Mouse (Mus musculus) kidney, embryonic 15.5 days (tissue): ENCODE results near the gene Trpm3. TPM values are rescaled to one million over a fixed set of nuclear protein-coding genes. Genes with fewer than 3 reads are reported as not detected.

ENCODE experiments used
- ATAC-seq: fragments of 200-750 bp; cut with Nextera tagmentation; replicated peaks from 2 replicates; pipeline ENCODE4 v1.8.0; 2017; ENCODE audit warnings: moderate TSS enrichment; ENCODE audit not compliant: low FRiP score
- H3K27ac ChIP-seq: fragments of 300-500 bp; sonication (generic); 2 replicates; pipeline ENCODE4 v1.5.1; 2015; ENCODE audit warnings: mild to moderate bottlenecking, inconsistent platforms
- H3K27me3 ChIP-seq: fragments of 300-500 bp; sonication (generic); 2 replicates; pipeline ENCODE4 v1.6.1; 2015; ENCODE audit warnings: inconsistent platforms
- H3K36me3 ChIP-seq: fragments of 300-500 bp; sonication (generic); 2 replicates; pipeline ENCODE4 v1.6.1; 2015; ENCODE audit warnings: inconsistent platforms
- H3K4me1 ChIP-seq: fragments of 300-500 bp; sonication (generic); 2 replicates; pipeline ENCODE4 v1.6.1; 2015; ENCODE audit warnings: inconsistent platforms
- H3K4me2 ChIP-seq: fragments of 300-500 bp; sonication (generic); 2 replicates; pipeline ENCODE4 v1.6.1; 2015; ENCODE audit warnings: moderate library complexity, mild to moderate bottlenecking, inconsistent platforms
- H3K4me3 ChIP-seq: fragments of 300-500 bp; sonication (generic); replicated peaks from 2 replicates; pipeline ENCODE4 v1.5.1; 2015; ENCODE audit warnings: mild to moderate bottlenecking, inconsistent platforms
- H3K9ac ChIP-seq: fragments of 300-500 bp; sonication (generic); 2 replicates; pipeline ENCODE4 v1.6.1; 2015; ENCODE audit warnings: mild to moderate bottlenecking, inconsistent platforms
- H3K9me3 ChIP-seq: fragments of 300-500 bp; sonication (generic); replicated peaks from 2 replicates; pipeline ENCODE4 v1.6.1; 2016; ENCODE audit warnings: inconsistent platforms
- WGBS: fragments of 180-500 bp; shearing (Covaris S2); methylation state at CpG from one replicate; pipeline ENCODE4 v1.1.7; 2015; ENCODE audit warnings: mixed read lengths; 5-methylcytosine and 5-hydroxymethylcytosine counted together
- polyA plus RNA-seq: library from polyadenylated mRNA; unstranded; fragments of >200 nt; fragmentation: Nextera tagmentation; extraction: Ambion mirVana; gene quantifications from 2 replicates; pipeline ENCODE4 v1.2.1, GENCODE M21; 2015

Trpm3 gene
- polyA plus RNA-seq, 1 experiment from 2014 or later = 3.5 TPM

GRCm38 (mm10) chr19:22730971-22731370 lies 592.1 kb downstream of the Trpm3 start:
- Histone ChIP-seq H3K4me1 (peaks cover 7% of the 10 kb centered on the region; the same call in 1 of the 2 replicates), H3K4me3 (no peak overlapping the region), H3K9me3 (no peaks in the 10 kb centered on the region), H3K27me3 (no peaks in the 10 kb centered on the region), H3K27ac (no peak overlapping the region), H3K4me2 (no peak overlapping the region), H3K9ac (no peak overlapping the region), H3K36me3 (no peaks in the 10 kb centered on the region)
- no peak for ATAC-seq

- Histone ChIP-seq H3K4me3 (no peak overlapping the region), H3K36me3 (no peaks in the 10 kb centered on the region), H3K9ac (no peak overlapping the region), H3K4me1 (0 out of 2 replicates have a peak, but pooled peaks cover 2% of the 10 kb centered on the region), H3K27ac (no peak overlapping the region), H3K27me3 (no peaks in the 10 kb centered on the region), H3K4me2 (no peak overlapping the region), H3K9me3 (no peaks in the 10 kb centered on the region)
- 37% methylated on average over 2 of the region's 2 CpGs for WGBS
- ATAC-seq = no peak
Observed at GRCm38 (mm10) chr19:22736870-22737269, 598.0 kb downstream of the Trpm3 start.

- H3K4me3 ChIP-seq = no peak overlapping the region
- no peaks in the 10 kb centered on the region for H3K36me3 ChIP-seq
- no peak overlapping the region for H3K4me2 ChIP-seq
- H3K27me3 ChIP-seq = no peaks in the 10 kb centered on the region
- no peak overlapping the region for H3K27ac ChIP-seq
- no peak overlapping the region for H3K9ac ChIP-seq
- WGBS = 84% methylated on average over 3 of the region's 3 CpGs
- H3K9me3 ChIP-seq = no peaks in the 10 kb centered on the region
- H3K4me1 ChIP-seq = no peaks in the 10 kb centered on the region
- ATAC-seq = no peak
Observed at GRCm38 (mm10) chr19:22739240-22739639, 600.4 kb downstream of the Trpm3 start.

GRCm38 (mm10) chr19:22753311-22753809 lies 614.5 kb downstream of the Trpm3 start:
- 46% methylated on average over 13 of the region's 13 CpGs for WGBS
- no peak overlapping the region for H3K4me2 ChIP-seq
- no peak overlapping the region for H3K9ac ChIP-seq
- no peak overlapping the region for H3K4me3 ChIP-seq
- no peaks in the 10 kb centered on the region for H3K27me3 ChIP-seq
- no peak; the same call in 1 of the 2 replicates for ATAC-seq
- H3K9me3 ChIP-seq = no peaks in the 10 kb centered on the region
- H3K4me1 ChIP-seq = no peaks in the 10 kb centered on the region
- H3K36me3 ChIP-seq = no peaks in the 10 kb centered on the region
- H3K27ac ChIP-seq = no peak overlapping the region

GRCm38 (mm10) chr19:22754071-22754470 lies 615.2 kb downstream of the Trpm3 start:
- Histone ChIP-seq H3K9ac (no peak overlapping the region), H3K36me3 (no peaks in the 10 kb centered on the region), H3K27ac (no peak overlapping the region), H3K27me3 (no peaks in the 10 kb centered on the region), H3K4me3 (no peak overlapping the region), H3K9me3 (no peaks in the 10 kb centered on the region), H3K4me2 (no peak overlapping the region), H3K4me1 (no peaks in the 10 kb centered on the region)
- ATAC-seq = no peak
- WGBS = 91% methylated on average over 10 of the region's 10 CpGs

GRCm38 (mm10) chr19:22754498-22754897 lies 615.7 kb downstream of the Trpm3 start:
- Histone ChIP-seq H3K9me3 (no peaks in the 10 kb centered on the region), H3K36me3 (no peaks in the 10 kb centered on the region), H3K27me3 (no peaks in the 10 kb centered on the region), H3K9ac (no peak overlapping the region), H3K4me1 (no peaks in the 10 kb centered on the region), H3K27ac (no peak overlapping the region), H3K4me3 (no peak overlapping the region), H3K4me2 (no peak overlapping the region)
- WGBS = 75% methylated on average over 8 of the region's 8 CpGs
- no peak for ATAC-seq

GRCm38 (mm10) chr19:22758496-22758895 lies 619.6 kb downstream of the Trpm3 start:
- Histone ChIP-seq H3K9me3 (no peaks in the 10 kb centered on the region), H3K4me2 (no peak overlapping the region), H3K36me3 (no peaks in the 10 kb centered on the region), H3K4me1 (no peaks in the 10 kb centered on the region), H3K27ac (no peak overlapping the region), H3K27me3 (no peaks in the 10 kb centered on the region), H3K9ac (no peak overlapping the region), H3K4me3 (no peak overlapping the region)
- no peak for ATAC-seq
- WGBS = 77% methylated on average over 2 of the region's 2 CpGs

GRCm38 (mm10) chr19:22768242-22768641 lies 629.4 kb downstream of the Trpm3 start:
- ATAC-seq = no peak
- Histone ChIP-seq H3K4me3 (no peak overlapping the region), H3K9ac (no peak overlapping the region), H3K36me3 (no peaks in the 10 kb centered on the region), H3K4me1 (no peaks in the 10 kb centered on the region), H3K4me2 (no peak overlapping the region), H3K9me3 (no peaks in the 10 kb centered on the region), H3K27me3 (no peaks in the 10 kb centered on the region), H3K27ac (no peak overlapping the region)
- 76% methylated on average over 3 of the region's 3 CpGs for WGBS

GRCm38 (mm10) chr19:22775191-22775695 lies 636.4 kb downstream of the Trpm3 start:
- Histone ChIP-seq H3K9me3 (no peaks in the 10 kb centered on the region), H3K4me3 (no peak overlapping the region), H3K4me2 (no peak overlapping the region), H3K36me3 (no peaks in the 10 kb centered on the region), H3K9ac (no peak overlapping the region), H3K27ac (no peak overlapping the region), H3K27me3 (no peaks in the 10 kb centered on the region), H3K4me1 (no peaks in the 10 kb centered on the region)
- WGBS = 83% methylated on average over 3 of the region's 3 CpGs
- ATAC-seq = no peak

- H3K27ac ChIP-seq = no peak overlapping the region
- H3K9me3 ChIP-seq = no peaks in the 10 kb centered on the region
- H3K9ac ChIP-seq = no peak overlapping the region
- no peak for ATAC-seq
- no peaks in the 10 kb centered on the region for H3K27me3 ChIP-seq
- no peak overlapping the region for H3K4me2 ChIP-seq
- 82% methylated on average over 7 of the region's 7 CpGs for WGBS
- no peaks in the 10 kb centered on the region for H3K4me1 ChIP-seq
- H3K4me3 ChIP-seq = no peak overlapping the region
- no peaks in the 10 kb centered on the region for H3K36me3 ChIP-seq
Observed at GRCm38 (mm10) chr19:22780192-22780843, 641.5 kb downstream of the Trpm3 start.

GRCm38 (mm10) chr19:22781579-22781978 lies 642.7 kb downstream of the Trpm3 start:
- ATAC-seq = no peak
- H3K4me2 ChIP-seq = no peak overlapping the region
- no peaks in the 10 kb centered on the region for H3K9me3 ChIP-seq
- H3K36me3 ChIP-seq = no peaks in the 10 kb centered on the region
- H3K9ac ChIP-seq = no peak overlapping the region
- no peak overlapping the region for H3K27ac ChIP-seq
- no peaks in the 10 kb centered on the region for H3K27me3 ChIP-seq
- H3K4me3 ChIP-seq = no peak overlapping the region
- H3K4me1 ChIP-seq = no peaks in the 10 kb centered on the region

- 86% methylated on average over 2 of the region's 2 CpGs for WGBS
- ATAC-seq = no peak
- Histone ChIP-seq H3K27ac (no peak overlapping the region), H3K4me1 (no peaks in the 10 kb centered on the region), H3K27me3 (no peaks in the 10 kb centered on the region), H3K4me3 (no peak overlapping the region), H3K9ac (no peak overlapping the region), H3K9me3 (no peaks in the 10 kb centered on the region), H3K36me3 (no peaks in the 10 kb centered on the region), H3K4me2 (no peak overlapping the region)
Observed at GRCm38 (mm10) chr19:22783745-22784144, 644.9 kb downstream of the Trpm3 start.

- no peaks in the 10 kb centered on the region for H3K36me3 ChIP-seq
- H3K9ac ChIP-seq = no peak overlapping the region
- no peak for ATAC-seq
- no peak overlapping the region for H3K27ac ChIP-seq
- no peak overlapping the region for H3K4me2 ChIP-seq
- no peaks in the 10 kb centered on the region for H3K9me3 ChIP-seq
- WGBS = 64% methylated on average over 3 of the region's 3 CpGs
- no peak overlapping the region for H3K4me3 ChIP-seq
- H3K4me1 ChIP-seq = no peaks in the 10 kb centered on the region
- H3K27me3 ChIP-seq = no peaks in the 10 kb centered on the region
Observed at GRCm38 (mm10) chr19:22789753-22790152, 650.9 kb downstream of the Trpm3 start.
